Mouse (Mus musculus) retina, postnatal 1 day (tissue): ENCODE results near the gene Serpinb9d.
"Not testable (repeated sequence)": the region's sequence is repeated elsewhere in the genome, so short reads cannot be mapped to it uniquely, and the experiment has no call there.

ENCODE experiments used
- DNase-seq: peaks from one replicate; pipeline ENCODE4 v3.0.0-alpha.2; 2012

Gene Serpinb9d

DNA sequence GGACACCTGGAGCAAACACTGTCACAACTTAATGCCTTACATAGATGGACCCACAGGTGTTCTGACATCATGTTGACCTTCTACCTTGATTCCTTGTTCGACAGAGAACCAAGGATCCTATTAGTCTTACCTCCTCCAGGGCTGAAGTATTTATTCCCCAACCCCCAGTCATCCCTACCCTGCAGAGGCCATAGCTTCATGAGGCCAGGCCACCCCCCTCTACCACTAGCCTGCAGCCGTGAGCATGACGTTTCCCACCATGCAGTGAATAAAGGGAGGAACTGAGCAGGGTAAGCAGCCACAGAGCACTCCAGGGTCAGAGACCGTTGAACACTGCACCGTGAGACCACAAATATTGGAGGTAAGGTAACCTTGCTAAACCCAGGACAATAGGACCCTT is at the start of gene Serpinb9d:
TSS of gene Serpinb9d (plus strand) at position 301 of the 400 bp plus-strand sequence.
- no peak for DNase-seq

DNA sequence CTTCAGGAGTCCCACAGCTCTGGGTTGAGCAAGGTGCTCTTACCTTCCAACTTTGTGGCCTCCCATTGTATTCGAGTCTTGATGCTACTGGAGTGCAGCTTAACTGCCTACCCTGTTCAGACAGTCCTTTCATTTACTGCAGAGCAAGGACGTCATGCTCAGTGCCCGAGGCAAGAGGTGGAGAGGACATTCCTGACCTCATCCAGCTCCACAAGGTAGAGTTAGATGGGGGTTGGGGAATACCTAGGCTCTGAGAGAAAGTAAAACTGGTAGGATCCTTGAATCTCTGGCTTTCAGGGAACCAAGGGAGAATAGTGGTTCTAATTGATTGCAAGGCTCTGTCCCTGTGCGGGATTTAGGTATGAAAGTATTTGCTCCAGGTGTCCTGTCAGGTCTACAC is 33.1 kb upstream of the Serpinb9d start, which contains the start of gene Serpinb9c:
TSS of gene Serpinb9c (minus strand) at position 101 of the 400 bp plus-strand sequence.
- no peak for DNase-seq

GRCm38 (mm10) chr13:33190486-33190885 is 2.3 kb upstream of the Serpinb9d start:
- DNase-seq = not testable (repeated sequence)

DNA sequence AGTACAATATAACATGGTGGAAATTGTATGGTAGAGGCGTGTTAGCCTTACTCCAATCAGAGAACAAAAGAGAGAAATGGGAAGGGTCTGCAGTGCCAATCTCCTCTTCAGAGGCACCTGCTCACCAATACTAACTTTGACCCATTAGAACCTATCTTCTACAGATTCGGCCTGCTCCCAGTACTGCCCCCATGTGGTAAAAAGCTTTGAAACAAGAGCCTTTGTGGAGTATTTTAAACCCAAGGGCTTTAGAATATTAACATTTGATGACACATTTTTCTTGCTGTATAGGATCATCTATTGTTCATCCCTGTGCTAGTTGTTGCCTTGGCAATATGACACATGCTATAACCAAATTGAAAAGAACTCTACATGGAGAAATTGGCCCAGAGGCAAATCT is 7.0 kb downstream of the Serpinb9d start:
- no peak for DNase-seq

DNA sequence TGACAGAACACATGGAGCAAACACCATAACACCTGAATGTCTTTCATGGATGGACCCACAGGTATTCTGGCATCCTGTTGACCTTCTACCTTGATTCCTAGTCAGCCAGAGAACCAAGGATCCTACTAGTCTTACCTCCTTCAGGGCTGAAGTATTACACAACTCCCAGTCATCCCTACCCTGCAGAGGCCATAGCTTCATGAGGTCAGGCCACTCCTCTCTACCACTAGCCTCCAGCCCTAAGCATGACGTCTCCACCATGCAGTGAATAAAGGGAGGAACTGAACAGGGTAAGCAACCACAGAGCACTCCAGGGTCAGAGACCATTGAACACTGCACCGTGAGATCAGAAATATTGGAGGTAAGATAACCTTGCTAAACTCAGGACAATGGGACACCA is 56.6 kb downstream of the Serpinb9d start, which contains the start of gene Serpinb9e:
TSS of gene Serpinb9e (plus strand) at position 301 of the 400 bp plus-strand sequence.
- not testable (repeated sequence) for DNase-seq
